Mouse (Mus musculus): Measurements from ENCODE around the gene Stat2.

Stat2 gene

DNA sequence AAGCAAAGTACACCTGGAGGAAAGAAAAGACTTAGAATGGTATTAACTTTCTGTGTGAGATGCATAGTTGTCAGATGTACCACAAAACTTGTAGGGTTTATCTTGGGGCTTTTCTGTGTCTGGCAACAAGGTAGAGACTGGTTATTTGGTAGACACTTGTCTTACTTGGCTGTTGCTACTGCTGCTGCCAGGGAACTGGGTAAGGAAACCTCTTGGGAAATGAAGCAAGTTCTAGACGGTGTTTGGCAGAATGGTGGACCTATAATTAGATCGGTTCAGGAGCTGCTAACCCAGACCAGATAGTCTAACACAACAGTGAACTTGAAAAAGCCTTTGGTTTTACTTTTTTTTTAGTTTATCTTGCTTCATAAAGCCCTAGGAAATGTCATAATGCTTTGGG, 68.6 kb downstream of the Stat2 start:
- no peak for DNase-seq (ENCODE audit: low spot score)

- no peak for DNase-seq (ENCODE audit: low spot score)
Observed at GRCm38 (mm10) chr10:128340257-128340656, 69.9 kb downstream of the Stat2 start.

Measured in urinary bladder, postnatal 25 days (tissue).